Comparison of ENCODE assay signal across 30 mouse cellular contexts in the genomic region with DNA sequence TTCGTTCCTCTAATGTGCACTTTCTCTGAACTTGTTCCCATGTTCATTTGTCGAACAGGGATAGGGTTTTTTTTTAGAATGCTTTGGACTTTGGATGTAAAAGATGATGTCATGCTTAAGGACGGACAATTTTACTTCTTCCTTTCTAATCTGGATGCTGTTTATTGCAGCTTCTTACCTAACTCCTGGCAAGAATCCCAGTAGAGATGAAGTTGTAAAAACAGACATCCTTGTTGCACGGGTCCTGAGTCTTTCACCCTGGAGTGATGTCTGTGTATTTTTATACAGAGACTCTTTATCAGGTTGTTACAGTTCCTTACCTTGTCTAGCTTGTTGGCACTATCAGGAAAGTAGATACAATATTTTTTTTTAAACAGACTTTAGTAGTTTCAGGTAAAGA.
A peak's percentile ranks its signal among the peaks of the same experiment; 100 is the strongest.
DNase-seq lines count a peak whose midpoint lies in the region; ATAC-seq lines count a peak whose summit lies in the region.
"Had no signal": no experiment of that assay in that cellular context is flagged by ENCODE, and none has a peak within 500 bp of the region (broad histone marks: within the 10 kb centered on the region; RNA-seq: fewer than 3 reads in every experiment).

No protein-coding gene starts in this region.

- no peaks in the 10 kb centered on the region for H3K27me3 ChIP-seq in heart, embryonic 13.5 days (replicated peaks)
- H3K27me3 ChIP-seq in intestine, embryonic 16.5 days (replicated peaks; ENCODE audit: control insufficient read depth, insufficient read depth, low read length), result no peaks in the 10 kb centered on the region
- no peaks in the 10 kb centered on the region for H3K27me3 ChIP-seq in neural tube, embryonic 15.5 days (replicated peaks)
- H3K27me3 ChIP-seq: heart, embryonic 12.5 days; liver, embryonic 12.5 days had no signal

- no peak for ATAC-seq in heart, embryonic 13.5 days (ENCODE audit: extremely low read depth, insufficient number of reproducible peaks, low FRiP score, low TSS enrichment)
- ATAC-seq in intestine, embryonic 16.5 days, result peak; percentile 53
- no peak for ATAC-seq in neural tube, embryonic 15.5 days (ENCODE audit: low FRiP score)
- ATAC-seq: CD4-positive, CD25-positive, alpha-beta regulatory T cell, adult 4 months; forebrain, embryonic 14.5 days; liver, embryonic 12.5 days; lung, postnatal 0 days; midbrain, embryonic 13.5 days had no signal

- no peak overlapping the region for H3K4me3 ChIP-seq in heart, embryonic 13.5 days
- H3K4me3 ChIP-seq in intestine, embryonic 16.5 days (ENCODE audit: low read length), result no peak overlapping the region
- H3K4me3 ChIP-seq in neural tube, embryonic 15.5 days (replicated peaks), result no peak overlapping the region
- H3K4me3 ChIP-seq: heart, embryonic 12.5 days; limb, embryonic 12.5 days; liver, embryonic 12.5 days; midbrain, embryonic 13.5 days; neural tube, embryonic 13.5 days had no signal

- H3K4me1 ChIP-seq in heart, embryonic 13.5 days, result peaks cover 49% of the 10 kb centered on the region
- peaks cover 21% of the 10 kb centered on the region for H3K4me1 ChIP-seq in intestine, embryonic 16.5 days (ENCODE audit: control insufficient read depth, insufficient read depth, low read length)
- H3K4me1 ChIP-seq in neural tube, embryonic 15.5 days, result peaks cover 22% of the 10 kb centered on the region

- peak overlapping the region; percentile 41; the same call in 1 of the 2 replicates for H3K27ac ChIP-seq in heart, embryonic 13.5 days (replicated peaks)
- peak overlapping the region; percentile 1; the same call in 1 of the 2 replicates for H3K27ac ChIP-seq in intestine, embryonic 16.5 days (ENCODE audit: low read length)
- no peak overlapping the region for H3K27ac ChIP-seq in neural tube, embryonic 15.5 days (replicated peaks)
- H3K27ac ChIP-seq: hindbrain, embryonic 14.5 days; liver, embryonic 12.5 days; midbrain, embryonic 13.5 days; neural tube, embryonic 13.5 days; stomach, postnatal 0 days had no signal

- no peaks in the 10 kb centered on the region for H3K9me3 ChIP-seq in heart, embryonic 13.5 days
- H3K9me3 ChIP-seq in intestine, embryonic 16.5 days (ENCODE audit: control insufficient read depth, low read length), result no peaks in the 10 kb centered on the region
- H3K9me3 ChIP-seq in neural tube, embryonic 15.5 days (replicated peaks), result no peaks in the 10 kb centered on the region
- H3K9me3 ChIP-seq: heart, embryonic 12.5 days; limb, embryonic 12.5 days; liver, embryonic 12.5 days; midbrain, embryonic 13.5 days; neural tube, embryonic 13.5 days had no signal

- no peak overlapping the region; the same call in 1 of the 2 replicates for H3K4me2 ChIP-seq in heart, embryonic 13.5 days
- no peak overlapping the region for H3K4me2 ChIP-seq in intestine, embryonic 16.5 days (ENCODE audit: low read depth, low read length)
- no peak overlapping the region for H3K4me2 ChIP-seq in neural tube, embryonic 15.5 days
- H3K4me2 ChIP-seq: heart, embryonic 12.5 days; hindbrain, embryonic 14.5 days; liver, embryonic 12.5 days; midbrain, embryonic 13.5 days; neural tube, embryonic 13.5 days had no signal

- WGBS in heart, embryonic 13.5 days, result 29% methylated on average over 4 of the region's 4 CpGs
- WGBS in intestine, embryonic 16.5 days, result 23% methylated on average over 4 of the region's 4 CpGs
- 72% methylated on average over 4 of the region's 4 CpGs for WGBS in neural tube, embryonic 15.5 days

- H3K36me3 ChIP-seq in heart, embryonic 13.5 days, result no peaks in the 10 kb centered on the region
- no peaks in the 10 kb centered on the region for H3K36me3 ChIP-seq in intestine, embryonic 16.5 days (ENCODE audit: control insufficient read depth, insufficient read depth, low read length)
- H3K36me3 ChIP-seq in neural tube, embryonic 15.5 days, result no peaks in the 10 kb centered on the region
- H3K36me3 ChIP-seq: heart, embryonic 12.5 days; limb, embryonic 12.5 days; liver, embryonic 12.5 days; midbrain, embryonic 13.5 days; neural tube, embryonic 13.5 days had no signal

- DNase-seq in heart, adult 9 months (ENCODE audit: low spot score in 2 of 2), result no peak
- peak; percentile 40 for DNase-seq in adipocyte (ENCODE audit: low spot score)
- no peak for DNase-seq in embryo, embryonic 10 days (ENCODE audit: low spot score)
- DNase-seq in kidney, postnatal 14 days, result no peak
- DNase-seq: adrenal gland, postnatal 10 days; cerebellum, adult 9-10 months; gastrocnemius, postnatal 14 days; heart, postnatal 10 days; kidney, adult 9 months; kidney, postnatal 10 days; lung, adult 18-20 months; lung, postnatal 4 days; retina, postnatal 1 day; right cerebral cortex, postnatal 25 days; spleen, adult 18-20 months; thymus, adult 18-20 months; thymus, postnatal 25 days had no signal

- no peak overlapping the region for H3K9ac ChIP-seq in heart, embryonic 13.5 days
- H3K9ac ChIP-seq in intestine, embryonic 16.5 days (ENCODE audit: low read depth, low read length), result no peak overlapping the region
- no peak overlapping the region for H3K9ac ChIP-seq in neural tube, embryonic 15.5 days (replicated peaks)
- H3K9ac ChIP-seq: heart, embryonic 12.5 days; hindbrain, embryonic 14.5 days; limb, embryonic 12.5 days; liver, embryonic 12.5 days; midbrain, embryonic 13.5 days; neural tube, embryonic 13.5 days had no signal
